Mouse (Mus musculus) CH12.LX (cell line): ENCODE measurements around the gene Osbpl11. TPM values are rescaled to one million over a fixed set of nuclear protein-coding genes. Genes with fewer than 3 reads are reported as not detected.
A peak's percentile ranks its signal among the peaks of the same experiment; 100 is the strongest.

Source experiments
- DNase-seq: peaks from one replicate; pipeline ENCODE4 v3.0.0-alpha.2; 2013; ENCODE audit errors: extremely low read depth
- H3K27ac ChIP-seq: 2 replicates; pipeline ENCODE4 v1.5.1; 2012; ENCODE audit warnings: low read depth, mild to moderate bottlenecking, control low read depth, moderate library complexity; ENCODE audit not compliant: insufficient read depth
- H3K27me3 ChIP-seq: replicated peaks from 2 replicates; pipeline ENCODE3; 2012; ENCODE audit warnings: inconsistent platforms
- H3K36me3 ChIP-seq, 2 experiments: replicated peaks in 1 of 2; 2 replicates each; pipeline versions ENCODE3 to v1.6.1; 2012; ENCODE audit warnings: inconsistent platforms in 1 of 2, low read length in 1 of 2, mild to moderate bottlenecking in 1 of 2, mixed read lengths in 1 of 2, moderate library complexity in 1 of 2; ENCODE audit not compliant: control insufficient read depth in 1 of 2, insufficient read depth in 1 of 2
- H3K4me1 ChIP-seq, 2 experiments: 2 replicates each; pipeline ENCODE4 v1.6.1; 2012; ENCODE audit warnings: inconsistent platforms in 1 of 2, moderate library complexity in 1 of 2; ENCODE audit not compliant: insufficient read depth in 2 of 2, control insufficient read depth in 1 of 2
- H3K4me2 ChIP-seq: 2 replicates; pipeline ENCODE4 v1.6.1; 2012; ENCODE audit warnings: low read depth, mild to moderate bottlenecking, control low read depth; ENCODE audit not compliant: poor library complexity, insufficient read depth, severe bottlenecking
- H3K4me3 ChIP-seq, 3 experiments: fragments of 150-350 bp in 1 of 3; sonication (generic) in 1 of 3; replicated peaks in 1 of 3; 2 replicates each; pipeline versions ENCODE3 to v1.5.1; 2011 to 2012; ENCODE audit warnings: low read depth in 2 of 3, low read length in 2 of 3, mild to moderate bottlenecking in 2 of 3, moderate library complexity in 2 of 3, control low read depth in 1 of 3, improper control_type of control experiment in 1 of 3, inconsistent platforms in 1 of 3, mixed read lengths in 1 of 3; ENCODE audit not compliant: poor library complexity in 1 of 3
- H3K79me2 ChIP-seq: replicated peaks from 2 replicates; pipeline ENCODE4 v1.6.1; 2012; ENCODE audit warnings: mild to moderate bottlenecking, moderate library complexity; ENCODE audit not compliant: control insufficient read depth, poor library complexity, insufficient read depth, severe bottlenecking; ENCODE audit errors: extremely low read depth
- H3K9ac ChIP-seq: 2 replicates; pipeline ENCODE4 v1.6.1; 2012; ENCODE audit warnings: low read depth, mild to moderate bottlenecking, control low read depth, moderate library complexity; ENCODE audit not compliant: insufficient read depth
- H3K9me3 ChIP-seq: replicated peaks from 2 replicates; pipeline ENCODE3; 2012; ENCODE audit warnings: low read length, inconsistent platforms, mixed read lengths
- BHLHE40 ChIP-seq: IDR thresholded peaks from 2 replicates; pipeline ENCODE4 v1.6.1; 2011; ENCODE audit warnings: mild to moderate bottlenecking, low read depth, low read length, improper control_type of control experiment
- CHD2 ChIP-seq: IDR thresholded peaks from 2 replicates; pipeline ENCODE4 v1.6.1; 2011; ENCODE audit warnings: low read length, improper control_type of control experiment
- CTCF ChIP-seq, 2 experiments: IDR thresholded peaks in 1 of 2; conservative IDR thresholded peaks in 1 of 2; 2 replicates each; pipeline ENCODE4 v1.5.1; 2011 to 2012; ENCODE audit warnings: low read depth in 2 of 2, low read length in 2 of 2, improper control_type of control experiment in 1 of 2, inconsistent platforms in 1 of 2, mild to moderate bottlenecking in 1 of 2, moderate library complexity in 1 of 2
- E2F4 ChIP-seq: IDR thresholded peaks from 2 replicates; pipeline ENCODE4 v1.6.1; 2011; ENCODE audit warnings: low read depth, low read length, improper control_type of control experiment; ENCODE audit not compliant: insufficient replicate concordance
- ELF1 ChIP-seq: IDR thresholded peaks from 2 replicates; pipeline ENCODE4 v1.6.1; 2014; ENCODE audit warnings: low read depth, mild to moderate bottlenecking, inconsistent platforms, low read length, improper control_type of control experiment
- EP300 ChIP-seq: IDR thresholded peaks from 2 replicates; pipeline ENCODE4 v1.6.1; 2011; ENCODE audit warnings: low read length, improper control_type of control experiment
- ETS1 ChIP-seq: conservative IDR thresholded peaks from 2 replicates; pipeline ENCODE4 v1.6.1; 2012; ENCODE audit warnings: low read depth, mild to moderate bottlenecking, inconsistent platforms, low read length, improper control_type of control experiment, moderate library complexity
- IRF4 ChIP-seq: IDR thresholded peaks from 2 replicates; pipeline ENCODE4 v1.6.1; 2014; ENCODE audit warnings: low read depth, mild to moderate bottlenecking, inconsistent platforms, low read length, improper control_type of control experiment
- JUND ChIP-seq: conservative IDR thresholded peaks from 2 replicates; pipeline ENCODE4 v1.6.1; 2011; ENCODE audit warnings: low read depth, low read length, improper control_type of control experiment
- KAT2A ChIP-seq: IDR thresholded peaks from 2 replicates; pipeline ENCODE4 v1.6.1; 2012; ENCODE audit warnings: low read length, improper control_type of control experiment, inconsistent platforms; ENCODE audit not compliant: insufficient replicate concordance
- MAFK ChIP-seq: IDR thresholded peaks from 2 replicates; pipeline ENCODE4 v1.6.1; 2011; ENCODE audit warnings: low read length, improper control_type of control experiment; ENCODE audit not compliant: insufficient replicate concordance
- MAZ ChIP-seq: IDR thresholded peaks from 2 replicates; pipeline ENCODE4 v1.6.1; 2012; ENCODE audit warnings: low read depth, mild to moderate bottlenecking, inconsistent platforms, low read length, improper control_type of control experiment, moderate library complexity
- MEF2A ChIP-seq: IDR thresholded peaks from 2 replicates; pipeline ENCODE4 v1.6.1; 2014; ENCODE audit warnings: low read depth, mild to moderate bottlenecking, inconsistent platforms, low read length, improper control_type of control experiment, borderline replicate concordance
- MXI1 ChIP-seq: IDR thresholded peaks from 2 replicates; pipeline ENCODE4 v1.6.1; 2011; ENCODE audit warnings: mild to moderate bottlenecking, low read depth, low read length, improper control_type of control experiment
- NELFE ChIP-seq: IDR thresholded peaks from 2 replicates; pipeline ENCODE4 v1.6.1; 2011; ENCODE audit warnings: low read depth, low read length, improper control_type of control experiment
- NRF1 ChIP-seq: IDR thresholded peaks from 2 replicates; pipeline ENCODE4 v1.6.1; 2014; ENCODE audit warnings: low read depth, mild to moderate bottlenecking, inconsistent platforms, low read length, improper control_type of control experiment, moderate library complexity
- PAX5 ChIP-seq: IDR thresholded peaks from 2 replicates; pipeline ENCODE4 v1.6.1; 2012; ENCODE audit warnings: low read length, inconsistent platforms, mixed read lengths
- POLR2A ChIP-seq: IDR thresholded peaks from 2 replicates; pipeline ENCODE4 v1.6.1; 2011; ENCODE audit warnings: low read depth, mild to moderate bottlenecking, improper control_type of control experiment, low read length
- RCOR1 ChIP-seq: conservative IDR thresholded peaks from 2 replicates; pipeline ENCODE4 v1.6.1; 2012; ENCODE audit warnings: low read depth, mild to moderate bottlenecking, inconsistent platforms, low read length, improper control_type of control experiment
- SIN3A ChIP-seq: IDR thresholded peaks from 2 replicates; pipeline ENCODE4 v1.6.1; 2012; ENCODE audit warnings: low read length, improper control_type of control experiment, inconsistent platforms
- SMC3 ChIP-seq: IDR thresholded peaks from 2 replicates; pipeline ENCODE4 v1.6.1; 2011; ENCODE audit warnings: low read depth, low read length, improper control_type of control experiment
- TCF12 ChIP-seq: IDR thresholded peaks from 2 replicates; pipeline ENCODE4 v1.6.1; 2014; ENCODE audit warnings: low read depth, mild to moderate bottlenecking, inconsistent platforms, low read length, improper control_type of control experiment
- UBTF ChIP-seq: IDR thresholded peaks from 2 replicates; pipeline ENCODE4 v1.6.1; 2012; ENCODE audit warnings: low read depth, mild to moderate bottlenecking, inconsistent platforms, low read length, improper control_type of control experiment, moderate library complexity
- USF1 ChIP-seq: IDR thresholded peaks from 2 replicates; pipeline ENCODE4 v1.6.1; 2014; ENCODE audit warnings: low read depth, mild to moderate bottlenecking, inconsistent platforms, low read length, improper control_type of control experiment
- USF2 ChIP-seq: conservative IDR thresholded peaks from 2 replicates; pipeline ENCODE4 v1.6.1; 2011; ENCODE audit warnings: low read depth, low read length, improper control_type of control experiment
- ZC3H11A ChIP-seq: IDR thresholded peaks from 2 replicates; pipeline ENCODE4 v1.6.1; 2012; ENCODE audit warnings: low read depth, mild to moderate bottlenecking, inconsistent platforms, low read length, improper control_type of control experiment
- ZKSCAN1 ChIP-seq: IDR thresholded peaks from 2 replicates; pipeline ENCODE4 v1.6.1; 2012; ENCODE audit warnings: low read depth, inconsistent platforms, low read length, improper control_type of control experiment, borderline replicate concordance
- ZMIZ1 ChIP-seq: IDR thresholded peaks from 2 replicates; pipeline ENCODE4 v1.6.1; 2012; ENCODE audit warnings: low read depth, mild to moderate bottlenecking, inconsistent platforms, low read length, improper control_type of control experiment
- ZNF384 ChIP-seq: IDR thresholded peaks from 2 replicates; pipeline ENCODE4 v1.6.1; 2012; ENCODE audit warnings: low read depth, low read length, improper control_type of control experiment, inconsistent platforms
- dilution Hi-C: fragments of 300-500 bp; cut with MboI; formaldehyde crosslinking; loops from 2 replicates; pipeline ENCODE4 v1.14.3; 2020; ENCODE audit warnings: low sequenced_read_pairs; ENCODE audit not compliant: extremely low pct_unique_long_range_greater_than_20kb, extremely low pct_ligation_motif_present
- in situ Hi-C: fragments of 300-500 bp; cut with MboI; formaldehyde crosslinking; loops from 3 replicates; pipeline ENCODE4 v1.14.3; 2019; ENCODE audit warnings: low sequenced_read_pairs, low pct_ligation_motif_present, low pct_unique_long_range_greater_than_20kb, mixed read lengths
- polyA plus RNA-seq: library from polyadenylated mRNA; unstranded; fragments of >175 nt; gene quantifications from 2 replicates; pipeline ENCODE4 v1.2.1, GENCODE M21; 2012; ENCODE audit warnings: low read depth; ENCODE audit not compliant: insufficient read length
- total RNA-seq, 2 experiments: library from RNA; depleted of rRNA; stranded (reverse); fragments of 300-350 nt in 1 of 2; fragments of >200 nt in 1 of 2; gene quantifications; 2 replicates each; pipeline ENCODE4 v1.2.3; 2012 to 2014

Gene Osbpl11
- total and polyA plus RNA-seq, 3 experiments: 10.8 to 12.9 (median 11.4) TPM

DNA sequence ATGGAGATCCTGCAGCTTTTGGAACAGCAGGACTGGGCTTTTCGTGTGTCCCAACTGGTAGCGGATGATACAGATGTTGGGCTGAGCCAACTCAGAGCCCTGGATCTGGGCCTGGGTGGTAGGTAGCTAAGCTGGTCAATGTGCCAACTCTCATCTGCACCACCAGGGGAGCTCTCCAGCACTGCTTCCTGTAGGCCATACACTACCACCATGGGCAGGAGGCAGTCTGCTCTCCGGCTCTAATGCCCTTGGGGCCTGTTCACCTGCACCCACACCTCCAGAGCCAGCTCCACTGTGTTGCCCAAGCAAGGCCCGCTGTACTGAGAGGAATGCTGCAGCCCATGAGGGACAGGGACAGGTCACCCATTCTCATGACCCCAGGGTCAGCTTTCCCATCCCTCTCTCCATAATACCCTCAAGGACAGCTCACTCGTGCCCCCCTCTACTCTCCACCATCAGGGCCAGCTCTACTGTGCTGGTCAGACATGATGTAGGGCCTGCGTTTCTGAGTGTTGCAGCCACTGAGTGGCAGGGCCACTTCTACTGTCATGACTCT, 59.3 kb downstream of the Osbpl11 start (continued):
- no peak for TF ChIP-seq RCOR1
- no peak for TF ChIP-seq ETS1
- TF ChIP-seq MAZ: no peak
- TF ChIP-seq BHLHE40: no peak
- no peak for TF ChIP-seq ZC3H11A
- 0 out of 2 replicates have a peak, but pooled peaks have one; percentile 11 for TF ChIP-seq IRF4
- no peak for TF ChIP-seq CHD2
- TF ChIP-seq NRF1: no peak
- TF ChIP-seq UBTF: no peak
- no peak for TF ChIP-seq MXI1
- peak; percentile 8; the same call in 1 of the 2 replicates for TF ChIP-seq SMC3
- no peak for TF ChIP-seq USF1
- no peak for TF ChIP-seq ZNF384

DNA sequence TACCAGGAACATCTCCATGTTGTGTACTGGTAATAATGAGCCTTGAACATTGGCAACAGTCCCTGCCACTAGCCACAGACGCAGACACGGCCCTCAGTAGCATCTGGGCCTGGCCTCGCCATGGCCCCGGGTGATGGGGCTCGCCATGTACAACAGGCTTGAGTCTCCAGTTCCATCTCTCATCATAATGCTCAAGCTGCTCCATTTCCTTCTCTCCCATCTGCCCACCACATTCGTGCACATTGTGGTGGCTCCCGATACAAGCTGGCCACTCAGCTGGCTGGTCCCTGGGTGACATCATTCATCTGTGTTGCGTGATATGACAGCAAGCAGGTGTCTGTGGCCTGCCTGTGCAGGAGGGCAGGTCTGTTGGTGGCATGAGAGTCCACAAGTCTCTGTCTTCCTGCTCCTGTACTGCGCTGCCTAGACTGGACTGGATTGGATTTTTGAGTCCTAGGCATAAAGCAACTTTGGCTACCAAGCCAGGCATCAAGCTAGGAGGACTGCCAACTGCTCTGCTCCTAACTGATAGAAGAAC, 60.1 kb downstream of the Osbpl11 start:
- DNase-seq: no peak
- in situ Hi-C loops (no loop called here), dilution Hi-C loops (no loop called here)
- no peak overlapping the region; the same call in 1 of the 2 replicates for H3K27ac ChIP-seq
- no peak for TF ChIP-seq USF1
- no peak for TF ChIP-seq RCOR1
- TF ChIP-seq ZMIZ1: no peak
- 0 out of 2 replicates have a peak, but pooled peaks have one; percentile 44 for TF ChIP-seq TCF12
- H3K4me2 ChIP-seq: no peak overlapping the region
- H3K79me2 ChIP-seq: peaks cover 12% of the 10 kb centered on the region
- H3K4me3 ChIP-seq: no peak overlapping the region
- peaks cover 3% of the 10 kb centered on the region for H3K9me3 ChIP-seq
- H3K36me3 ChIP-seq: peaks cover 41 to 70% of the 10 kb centered on the region in 2 experiments
- no peak overlapping the region for H3K9ac ChIP-seq
- no peaks in the 10 kb centered on the region for H3K27me3 ChIP-seq
- peaks cover 24 to 57% of the 10 kb centered on the region in 2 experiments for H3K4me1 ChIP-seq

DNA sequence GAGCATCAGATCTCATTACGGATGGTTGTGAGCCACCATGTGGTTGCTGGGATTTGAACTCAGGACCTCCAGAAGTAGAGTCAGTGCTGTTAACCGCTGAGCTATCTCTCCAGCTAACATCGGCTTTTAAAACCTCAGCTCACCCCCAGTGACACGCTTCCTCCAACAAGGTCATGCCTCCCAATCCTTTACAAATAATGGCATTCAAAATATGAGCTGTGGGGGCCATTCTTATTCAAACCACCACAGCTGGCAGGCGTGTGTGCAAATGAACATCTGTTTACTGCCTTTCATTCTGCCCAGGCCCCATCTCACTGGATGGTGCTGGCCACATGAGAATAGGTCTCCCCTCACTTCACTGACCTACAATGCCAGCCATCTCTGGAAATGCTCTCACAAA, 61.7 kb downstream of the Osbpl11 start:
- Histone ChIP-seq H3K4me2 (no peak overlapping the region), H3K79me2 (peaks cover 21% of the 10 kb centered on the region), H3K4me1 (peaks cover 24 to 57% of the 10 kb centered on the region in 2 experiments), H3K9ac (peak overlapping the region; percentile 65), H3K27ac (peak overlapping the region; percentile 95), H3K27me3 (no peaks in the 10 kb centered on the region), H3K9me3 (peaks cover 3% of the 10 kb centered on the region), H3K4me3 (no peak overlapping the region), H3K36me3 (peaks cover 30 to 56% of the 10 kb centered on the region in 2 experiments)
- peak; percentile 53 for DNase-seq
- dilution Hi-C loops: no loop called here
- in situ Hi-C loops: no loop called here
- TF ChIP-seq PAX5 (no peak), EP300 (0 out of 2 replicates have a peak, but pooled peaks have one; percentile 12), CTCF (conservative IDR thresholded peaks at IDR 0.05 in 1 of 2, IDR thresholded peaks at IDR 0.05 in 1 of 2; ENCODE audit: low read depth in 2 of 2, low read length in 2 of 2) (no peak), ZKSCAN1 (no peak), JUND (no peak; the same call in 1 of the 2 replicates), NELFE (no peak), TCF12 (no peak; the same call in 1 of the 2 replicates), ZMIZ1 (no peak; the same call in 1 of the 2 replicates), KAT2A (peak; percentile 49; the same call in 1 of the 2 replicates), USF2 (no peak), ETS1 (peak; percentile 80), MAFK (0 out of 2 replicates have a peak, but pooled peaks have one; percentile 35), ELF1 (peak; percentile 39; the same call in 1 of the 2 replicates), ZNF384 (no peak), POLR2A (no peak), E2F4 (no peak), SIN3A (peak; percentile 77), USF1 (no peak), MEF2A (no peak; the same call in 1 of the 2 replicates), NRF1 (no peak), SMC3 (no peak)
